Mouse (Mus musculus) intestine, embryonic 14.5 days (tissue): ENCODE results near the gene Alg10b. TPM values are rescaled to one million over a fixed set of nuclear protein-coding genes. Genes with fewer than 3 reads are reported as not detected.
A peak's percentile ranks its signal among the peaks of the same experiment; 100 is the strongest.

ENCODE experiments used
- ATAC-seq: fragments of 200-750 bp; cut with Nextera tagmentation; replicated peaks from 2 replicates; pipeline ENCODE4 v1.8.0; 2017; ENCODE audit warnings: low read depth, moderate number of reproducible peaks, moderate TSS enrichment, moderate library complexity; ENCODE audit not compliant: low FRiP score, low TSS enrichment
- DNase-seq: peaks from one replicate; pipeline ENCODE4 v3.0.0-alpha.2; 2018; ENCODE audit warnings: low spot score
- H3K27ac ChIP-seq: fragments of 300-500 bp; sonication (generic); 2 replicates; pipeline ENCODE4 v1.5.1; 2014; ENCODE audit warnings: low read depth, mild to moderate bottlenecking, control low read depth
- H3K27me3 ChIP-seq: fragments of 300-500 bp; sonication (generic); replicated peaks from 2 replicates; pipeline ENCODE4 v1.6.1; 2014; ENCODE audit warnings: low read length, control low read depth; ENCODE audit not compliant: control insufficient read depth, insufficient read depth
- H3K36me3 ChIP-seq: fragments of 300-500 bp; sonication (generic); 2 replicates; pipeline ENCODE4 v1.6.1; 2014; ENCODE audit warnings: low read length, control low read depth; ENCODE audit not compliant: control insufficient read depth, insufficient read depth
- H3K4me1 ChIP-seq: fragments of 300-500 bp; sonication (generic); replicated peaks from 2 replicates; pipeline ENCODE4 v1.6.1; 2014; ENCODE audit warnings: low read length, control low read depth, mixed read lengths; ENCODE audit not compliant: control insufficient read depth, insufficient read depth
- H3K4me2 ChIP-seq: fragments of 300-500 bp; sonication (generic); 2 replicates; pipeline ENCODE4 v1.6.1; 2014; ENCODE audit warnings: low read length
- H3K4me3 ChIP-seq: fragments of 300-500 bp; sonication (generic); 2 replicates; pipeline ENCODE4 v1.5.1; 2014; ENCODE audit warnings: low read depth, low read length, control low read depth, mixed read lengths
- H3K9ac ChIP-seq: fragments of 300-500 bp; sonication (generic); 2 replicates; pipeline ENCODE4 v1.6.1; 2014; ENCODE audit warnings: mild to moderate bottlenecking, low read length
- H3K9me3 ChIP-seq: fragments of 300-500 bp; sonication (generic); 2 replicates; pipeline ENCODE4 v1.6.1; 2016; ENCODE audit warnings: low read length, control low read depth; ENCODE audit not compliant: control insufficient read depth
- WGBS: fragments of 180-500 bp; shearing (Covaris S2); extraction: QIAGEN DNeasy Blood & Tissue Kit; methylation state at CpG from one replicate; pipeline ENCODE4 v1.1.7; 2014; 5-methylcytosine and 5-hydroxymethylcytosine counted together
- microRNA-seq: library from miRNA; unstranded; fragments of <30 nt; microRNA quantifications from one replicate; pipeline ENCODE4, GENCODE M21; 2016
- polyA plus RNA-seq: library from polyadenylated mRNA; unstranded; fragments of >200 nt; fragmentation: Nextera tagmentation; extraction: Ambion mirVana; gene quantifications from 2 replicates; pipeline ENCODE4 v1.2.1, GENCODE M21; 2014

Alg10b gene
- polyA plus RNA-seq, 1 experiment from 2014 or later: 31.4 TPM

GRCm38 (mm10) chr15:90244081-90244480, 20.0 kb downstream of the Alg10b start:
- no peaks in the 10 kb centered on the region for H3K4me1 ChIP-seq
- H3K27ac ChIP-seq: no peak overlapping the region
- no peak overlapping the region for H3K4me2 ChIP-seq
- H3K36me3 ChIP-seq: no peaks in the 10 kb centered on the region
- H3K9ac ChIP-seq: no peak overlapping the region
- ATAC-seq: no peak
- H3K4me3 ChIP-seq: no peak overlapping the region
- H3K9me3 ChIP-seq: no peaks in the 10 kb centered on the region
- DNase-seq: no peak
- H3K27me3 ChIP-seq: no peaks in the 10 kb centered on the region
- 90% methylated on average over 5 of the region's 5 CpGs for WGBS

DNA sequence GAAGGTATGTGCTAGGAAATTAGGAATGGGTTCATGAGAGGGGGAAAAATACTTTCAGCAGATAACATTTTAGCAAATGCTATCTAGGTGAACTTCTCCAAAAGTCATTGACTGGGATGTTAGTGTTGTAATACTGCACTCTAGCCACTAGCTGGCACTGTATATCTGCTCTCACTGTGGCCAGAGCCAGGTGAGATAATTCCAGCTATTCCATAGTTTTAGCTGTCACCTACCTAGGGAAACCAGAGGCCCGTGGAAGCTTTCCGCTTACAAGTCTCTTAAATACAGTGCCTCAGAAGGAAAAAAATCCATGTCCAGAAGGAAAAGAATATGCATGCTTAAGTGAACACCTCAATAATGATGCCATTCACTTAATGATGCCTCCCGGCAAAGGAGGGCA, 25.6 kb downstream of the Alg10b start:
- peak; percentile 56 for DNase-seq
- no peak overlapping the region for H3K27ac ChIP-seq
- H3K4me3 ChIP-seq: no peak overlapping the region
- no peak overlapping the region for H3K9ac ChIP-seq
- H3K27me3 ChIP-seq: no peaks in the 10 kb centered on the region
- WGBS: 43% methylated on average over 3 of the region's 3 CpGs
- H3K4me1 ChIP-seq: no peaks in the 10 kb centered on the region
- no peak for ATAC-seq
- no peak overlapping the region for H3K4me2 ChIP-seq
- no peaks in the 10 kb centered on the region for H3K9me3 ChIP-seq
- H3K36me3 ChIP-seq: no peaks in the 10 kb centered on the region

DNA sequence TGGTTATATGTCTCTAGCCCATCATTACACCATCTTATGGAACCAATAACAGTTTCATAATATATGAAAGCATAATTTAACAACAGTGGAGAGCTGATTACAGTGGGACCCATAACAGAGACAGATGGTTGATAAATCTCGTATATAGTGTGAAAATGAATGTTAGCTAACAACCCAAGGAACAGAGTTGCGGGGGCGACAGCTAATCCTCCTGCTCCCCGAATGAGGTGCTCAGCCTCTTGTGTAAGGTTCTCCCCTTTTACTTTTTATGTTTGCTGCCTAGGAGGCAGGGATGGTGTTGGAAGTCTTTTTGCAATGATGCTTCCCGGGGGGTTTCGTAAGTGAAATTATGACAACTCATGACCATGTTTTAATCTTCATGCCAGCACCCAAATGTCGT, 58.8 kb downstream of the Alg10b start:
- 86% methylated on average over 7 of the region's 7 CpGs for WGBS
- H3K4me2 ChIP-seq: no peak overlapping the region
- no peaks in the 10 kb centered on the region for H3K27me3 ChIP-seq
- no peaks in the 10 kb centered on the region for H3K36me3 ChIP-seq
- no peak for DNase-seq
- H3K27ac ChIP-seq: no peak overlapping the region
- no peak overlapping the region for H3K9ac ChIP-seq
- ATAC-seq: no peak
- no peaks in the 10 kb centered on the region for H3K4me1 ChIP-seq
- no peaks in the 10 kb centered on the region for H3K9me3 ChIP-seq
- H3K4me3 ChIP-seq: no peak overlapping the region

Small RNA genes lying within 50 kb of the gene (microRNA-seq; reads per million reads assigned to microRNA genes)
- 0.93 reads per million, percentile 6 among the genes with 10 or more reads in this experiment for gene Mir7648
